Mouse (Mus musculus) kidney, adult 2 months (tissue): Measurements from ENCODE around the gene Zcchc7. TPM values are rescaled to one million over a fixed set of nuclear protein-coding genes. Genes with fewer than 3 reads are reported as not detected.

ENCODE experiments used
- DNase-seq: peaks from one replicate; pipeline ENCODE4 v3.0.0; 2021
- H3K27ac ChIP-seq: fragments of 200-500 bp; 2 replicates; pipeline ENCODE4 v1.5.1; 2012; ENCODE audit warnings: low read depth, low read length, control low read depth, inconsistent platforms; ENCODE audit not compliant: insufficient read depth
- H3K27me3 ChIP-seq: fragments of 200-500 bp; replicated peaks from 2 replicates; pipeline ENCODE4 v1.6.1; 2012; ENCODE audit warnings: mild to moderate bottlenecking, moderate library complexity, low read length, inconsistent platforms; ENCODE audit not compliant: control insufficient read depth, insufficient read depth
- H3K36me3 ChIP-seq: fragments of 200-500 bp; 2 replicates; pipeline ENCODE4 v1.6.1; 2012; ENCODE audit warnings: mild to moderate bottlenecking, moderate library complexity, low read length, inconsistent platforms; ENCODE audit not compliant: control insufficient read depth, insufficient read depth
- H3K4me1 ChIP-seq: fragments of 200-500 bp; 2 replicates; pipeline ENCODE4 v1.6.1; 2011; ENCODE audit warnings: low read length; ENCODE audit not compliant: control insufficient read depth, insufficient read depth
- H3K4me3 ChIP-seq: fragments of 200-500 bp; 2 replicates; pipeline ENCODE4 v1.5.1; 2011; ENCODE audit warnings: mild to moderate bottlenecking, low read depth, low read length, control low read depth; ENCODE audit not compliant: insufficient read depth
- CTCF ChIP-seq: fragments of 200-500 bp; conservative IDR thresholded peaks from 2 replicates; pipeline ENCODE4 v1.5.1; 2011; ENCODE audit warnings: low read depth, mild to moderate bottlenecking, control low read depth, low read length, moderate library complexity, mixed read lengths; ENCODE audit not compliant: insufficient read depth, insufficient read length
- POLR2A ChIP-seq: fragments of 200-500 bp; IDR thresholded peaks from one replicate; pipeline ENCODE4 v1.6.1; 2011; ENCODE audit warnings: low read depth, low read length, control low read depth
- WGBS: fragments of 180-500 bp; shearing (Covaris S2); methylation state at CpG from one replicate; pipeline ENCODE4 v1.1.7; 2018; 5-methylcytosine and 5-hydroxymethylcytosine counted together
- polyA plus RNA-seq: library from polyadenylated mRNA; depleted of rRNA; stranded (reverse); fragments of >200 nt; gene quantifications from 2 replicates; pipeline ENCODE4 v1.2.3, GENCODE M21; 2012

Zcchc7 gene
- polyA plus RNA-seq, 1 experiment = 9.1 TPM

DNA sequence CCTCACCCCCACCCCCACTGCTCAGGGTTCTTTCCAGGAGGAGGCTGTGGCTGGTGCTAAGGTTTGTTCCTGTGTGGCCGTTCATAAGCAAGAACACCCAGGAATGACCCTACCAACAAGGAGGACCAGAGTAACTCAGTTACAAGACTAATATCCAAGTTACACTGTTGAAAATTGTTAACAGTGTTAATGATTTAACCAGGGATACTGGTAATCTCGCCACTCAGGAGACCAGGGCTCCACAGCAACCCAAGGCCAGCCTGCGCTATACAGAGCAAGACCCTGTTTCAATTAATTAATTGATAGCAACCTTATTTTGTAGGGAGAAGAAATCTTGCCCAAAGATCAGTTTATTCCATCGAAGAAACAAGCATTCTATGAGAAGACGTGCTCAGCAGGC lies 191.8 kb downstream of the Zcchc7 start:
- DNase-seq = peak; percentile 47
- Histone ChIP-seq H3K27ac (no peak overlapping the region), H3K36me3 (no peaks in the 10 kb centered on the region), H3K4me1 (peaks cover 11% of the 10 kb centered on the region; the same call in 1 of the 2 replicates), H3K4me3 (no peak overlapping the region), H3K27me3 (no peaks in the 10 kb centered on the region)
- TF ChIP-seq CTCF (no peak), POLR2A (no peak)
- 49% methylated on average over 5 of the region's 5 CpGs for WGBS

DNA sequence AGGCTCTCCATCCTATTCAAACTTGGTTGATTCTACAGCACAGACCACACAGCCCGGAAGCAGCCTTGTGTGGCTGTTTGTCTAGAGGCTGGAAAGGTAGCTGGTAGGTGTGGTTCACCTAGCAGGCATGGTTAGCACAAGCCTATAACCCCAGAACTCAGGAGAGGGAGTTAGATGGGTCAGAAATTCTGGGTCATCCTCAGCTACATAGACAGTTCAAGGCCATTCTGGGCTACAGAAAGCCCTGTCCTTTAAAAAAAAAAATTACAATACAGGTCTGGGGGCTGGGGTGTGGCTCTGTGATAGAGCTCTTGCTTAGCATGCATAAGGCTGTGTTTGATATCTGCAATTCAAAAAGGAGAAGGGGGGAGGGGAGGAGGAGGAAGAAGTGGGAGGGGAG lies 192.6 kb downstream of the Zcchc7 start:
- Histone ChIP-seq H3K27ac (no peak overlapping the region), H3K36me3 (no peaks in the 10 kb centered on the region), H3K4me3 (no peak overlapping the region), H3K27me3 (no peaks in the 10 kb centered on the region), H3K4me1 (peaks cover 7% of the 10 kb centered on the region; the same call in 1 of the 2 replicates)
- 88% methylated on average over 1 of the region's 1 CpGs for WGBS
- no peak for TF ChIP-seq POLR2A
- TF ChIP-seq CTCF = no peak
- no peak for DNase-seq

DNA sequence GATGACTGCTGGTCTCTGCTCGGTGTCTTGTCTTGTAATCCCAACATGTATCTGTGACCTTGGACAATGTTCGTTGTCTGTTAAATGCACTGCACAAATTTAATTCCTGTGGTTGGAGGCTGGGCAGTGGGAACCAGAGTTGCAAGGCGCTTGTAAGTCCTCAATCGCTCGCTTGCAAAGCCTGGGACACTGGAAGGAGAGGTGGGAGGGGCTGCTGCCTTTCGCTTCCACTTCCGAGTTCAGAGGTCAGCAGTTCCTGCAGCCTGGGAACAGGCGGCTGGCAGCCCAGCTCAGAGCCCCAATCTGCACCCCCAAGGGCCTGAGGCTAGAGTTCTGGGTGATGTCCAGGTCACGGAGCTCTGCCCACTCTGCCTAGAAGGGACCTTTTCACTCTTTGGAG lies 197.4 kb downstream of the Zcchc7 start:
- Histone ChIP-seq H3K4me3 (no peak overlapping the region), H3K4me1 (peaks cover 1% of the 10 kb centered on the region; the same call in 1 of the 2 replicates), H3K27me3 (no peaks in the 10 kb centered on the region), H3K36me3 (no peaks in the 10 kb centered on the region), H3K27ac (no peak overlapping the region)
- DNase-seq = no peak
- WGBS = 68% methylated on average over 9 of the region's 9 CpGs
- TF ChIP-seq CTCF (no peak), POLR2A (no peak)

DNA sequence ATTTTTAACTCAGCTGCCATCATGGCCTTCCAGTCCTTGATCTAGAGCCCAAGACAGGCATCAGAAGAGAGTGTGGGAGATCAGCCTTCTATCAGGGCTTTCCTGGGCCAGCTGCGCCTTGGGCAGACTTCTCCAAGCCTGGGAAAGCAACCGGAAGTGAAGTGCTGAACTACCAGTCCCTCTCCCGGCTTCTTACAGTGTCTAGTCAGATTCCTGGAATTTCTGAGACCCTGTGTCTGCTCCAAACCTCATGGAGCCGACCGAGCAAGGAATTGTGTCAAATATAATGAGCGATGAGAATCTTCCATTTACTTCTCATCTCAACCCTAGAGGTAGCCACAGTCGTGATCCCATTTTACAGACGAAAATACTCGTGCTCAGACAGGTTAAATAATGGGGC lies 203.1 kb downstream of the Zcchc7 start:
- WGBS = 86% methylated on average over 9 of the region's 9 CpGs

DNA sequence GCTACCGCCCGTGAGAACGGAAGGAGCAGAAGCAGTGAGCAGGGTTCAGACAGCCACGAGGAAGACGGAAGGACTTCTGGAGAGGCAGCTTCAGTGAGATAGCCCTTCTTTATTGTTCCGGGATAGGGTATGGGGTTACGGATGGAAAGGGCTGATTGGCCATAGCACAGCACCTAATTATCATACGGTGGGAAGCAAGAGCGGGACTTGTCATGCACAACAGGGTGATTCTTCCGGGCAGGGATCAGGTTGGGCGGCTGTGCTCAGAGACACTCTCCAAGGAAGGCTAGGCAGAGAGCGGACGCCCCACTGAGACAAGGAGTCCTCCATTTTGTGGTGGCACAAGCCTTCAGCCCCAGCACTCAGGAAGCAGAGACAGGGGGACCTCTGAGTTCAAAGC lies 203.5 kb downstream of the Zcchc7 start:
- Histone ChIP-seq H3K27ac (no peak overlapping the region), H3K36me3 (no peaks in the 10 kb centered on the region), H3K27me3 (no peaks in the 10 kb centered on the region), H3K4me1 (no peaks in the 10 kb centered on the region), H3K4me3 (no peak overlapping the region)
- 92% methylated on average over 13 of the region's 13 CpGs for WGBS
- no peak for DNase-seq
- TF ChIP-seq CTCF (no peak), POLR2A (no peak)

More for the DNA sequence above, 203.1 kb downstream of the Zcchc7 start:
- Histone ChIP-seq H3K36me3 (no peaks in the 10 kb centered on the region), H3K27ac (no peak overlapping the region), H3K4me3 (no peak overlapping the region), H3K4me1 (no peaks in the 10 kb centered on the region), H3K27me3 (no peaks in the 10 kb centered on the region)
- TF ChIP-seq POLR2A (no peak), CTCF (no peak)
- DNase-seq = no peak

DNA sequence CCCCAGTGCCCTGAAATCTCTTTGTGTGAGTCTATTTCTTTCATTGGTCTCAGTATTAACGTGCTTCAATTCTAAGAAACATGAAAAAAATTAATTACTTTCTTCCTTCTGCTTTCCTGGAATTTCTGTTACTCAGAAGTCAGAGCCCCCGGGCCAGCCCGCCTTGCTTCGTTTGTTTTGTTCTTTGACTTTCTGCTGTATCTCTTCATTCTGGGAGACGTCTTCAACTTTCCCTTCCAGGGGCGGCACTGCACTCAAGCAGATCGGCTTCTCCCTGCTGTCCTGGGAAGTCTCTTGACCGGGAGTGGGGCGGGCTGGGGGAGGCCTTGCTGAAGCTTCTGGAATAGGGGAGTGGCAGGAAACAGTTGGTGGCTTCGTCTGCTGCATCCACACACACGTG lies 207.5 kb downstream of the Zcchc7 start:
- WGBS = 37% methylated on average over 11 of the region's 11 CpGs
- no peak overlapping the region for H3K27ac ChIP-seq
- TF ChIP-seq POLR2A (no peak), CTCF (no peak)

DNA sequence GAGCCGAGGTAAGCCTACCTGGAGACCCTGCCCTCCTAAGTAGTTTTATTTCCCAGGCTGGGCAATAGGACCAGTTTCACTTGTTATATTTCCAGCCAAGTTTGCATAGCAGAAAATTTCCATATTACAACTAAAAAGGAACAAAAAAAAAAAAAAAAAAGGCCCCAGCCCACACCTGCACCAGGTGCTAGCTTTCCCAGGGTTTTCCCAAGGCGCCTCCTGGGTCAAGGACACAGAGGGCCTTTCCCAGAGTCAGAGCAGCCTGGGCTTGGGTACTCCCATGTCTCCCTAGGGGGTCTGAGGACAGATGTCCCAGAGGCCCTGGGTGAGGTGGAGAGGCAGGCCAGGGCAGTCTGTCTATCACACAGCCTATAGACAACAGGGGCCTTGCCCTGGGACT lies 209.5 kb downstream of the Zcchc7 start:
- TF ChIP-seq CTCF (no peak), POLR2A (no peak)
- Histone ChIP-seq H3K4me3 (no peak overlapping the region), H3K36me3 (no peaks in the 10 kb centered on the region), H3K4me1 (no peaks in the 10 kb centered on the region), H3K27me3 (no peaks in the 10 kb centered on the region), H3K27ac (0 out of 2 replicates have a peak overlapping the region, but pooled peaks have one; percentile 59)
- WGBS = 92% methylated on average over 2 of the region's 2 CpGs
- DNase-seq = no peak

More for the DNA sequence above, 207.5 kb downstream of the Zcchc7 start:
- H3K36me3 ChIP-seq = no peaks in the 10 kb centered on the region
- H3K4me3 ChIP-seq = no peak overlapping the region
- DNase-seq = peak; percentile 80
- no peaks in the 10 kb centered on the region for H3K4me1 ChIP-seq
- no peaks in the 10 kb centered on the region for H3K27me3 ChIP-seq

DNA sequence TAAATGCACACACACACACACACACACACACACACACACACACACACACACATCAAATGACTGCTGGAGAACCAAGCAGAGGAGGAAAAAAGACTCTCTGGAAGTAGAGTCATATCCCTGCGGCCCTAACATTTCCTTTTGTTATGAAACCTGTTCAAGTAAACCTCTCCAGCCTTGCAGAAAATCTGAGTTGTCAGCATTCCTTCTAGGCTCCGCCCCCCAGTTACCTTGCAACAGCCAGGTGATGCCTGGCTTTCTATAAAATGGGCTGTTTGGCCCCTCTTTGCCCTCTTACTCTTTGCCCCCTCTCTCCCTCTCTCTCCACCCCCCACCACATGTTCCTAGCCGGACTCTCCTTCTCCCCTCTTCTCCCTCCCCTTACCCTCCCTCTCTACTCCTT lies 210.1 kb downstream of the Zcchc7 start:
- no peak for TF ChIP-seq POLR2A
- TF ChIP-seq CTCF = no peak

More for the DNA sequence above, 210.1 kb downstream of the Zcchc7 start:
- DNase-seq = peak; percentile 56
- no peaks in the 10 kb centered on the region for H3K27me3 ChIP-seq
- no peak overlapping the region for H3K4me3 ChIP-seq
- H3K4me1 ChIP-seq = no peaks in the 10 kb centered on the region
- H3K36me3 ChIP-seq = no peaks in the 10 kb centered on the region
- WGBS = 80% methylated on average over 3 of the region's 3 CpGs
- peak overlapping the region; percentile 59 for H3K27ac ChIP-seq
